Mouse (Mus musculus) heart, postnatal 0 days (tissue): ENCODE results near the gene Rmi2.

ENCODE experiments used
- CTCF ChIP-seq: IDR thresholded peaks from 2 replicates; pipeline ENCODE4 v1.5.1; 2016; ENCODE audit warnings: antibody characterized with exemption, control low read depth, low read depth
- EP300 ChIP-seq: IDR thresholded peaks from 2 replicates; pipeline ENCODE4 v1.6.1; 2016; ENCODE audit warnings: antibody characterized with exemption, low read depth

DNA sequence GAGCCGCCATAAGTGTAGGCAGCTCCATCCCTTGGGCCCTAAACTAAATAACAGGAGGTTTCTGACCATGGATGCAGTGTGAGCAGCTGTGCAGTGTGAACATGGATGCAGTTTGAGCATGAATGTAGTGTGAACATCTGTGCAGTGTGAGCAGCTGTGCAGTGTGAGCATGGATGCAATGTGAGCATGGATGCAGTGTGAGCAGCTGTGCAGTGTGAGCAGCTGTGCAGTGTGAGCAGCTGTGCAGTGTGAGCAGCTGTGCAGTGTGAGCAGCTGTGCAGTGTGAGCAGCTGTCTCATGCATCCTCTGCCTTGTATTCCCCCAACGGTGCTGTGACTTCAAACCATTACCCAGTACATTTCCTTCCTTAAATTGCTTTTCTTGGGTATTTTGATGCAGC is 52.6 kb downstream of the Rmi2 start:
- no peak for TF ChIP-seq CTCF
- TF ChIP-seq EP300, result no peak
